Mouse (Mus musculus) heart, adult 11 months (tissue): ENCODE data around the gene Cyp2u1.
A peak's percentile ranks its signal among the peaks of the same experiment; 100 is the strongest.
"Not testable (repeated sequence)": the region's sequence is repeated elsewhere in the genome, so short reads cannot be mapped to it uniquely, and the experiment has no call there.

ENCODE experiments used
- DNase-seq: peaks from one replicate; pipeline ENCODE4 v3.0.0; 2022

The Cyp2u1 gene

DNA sequence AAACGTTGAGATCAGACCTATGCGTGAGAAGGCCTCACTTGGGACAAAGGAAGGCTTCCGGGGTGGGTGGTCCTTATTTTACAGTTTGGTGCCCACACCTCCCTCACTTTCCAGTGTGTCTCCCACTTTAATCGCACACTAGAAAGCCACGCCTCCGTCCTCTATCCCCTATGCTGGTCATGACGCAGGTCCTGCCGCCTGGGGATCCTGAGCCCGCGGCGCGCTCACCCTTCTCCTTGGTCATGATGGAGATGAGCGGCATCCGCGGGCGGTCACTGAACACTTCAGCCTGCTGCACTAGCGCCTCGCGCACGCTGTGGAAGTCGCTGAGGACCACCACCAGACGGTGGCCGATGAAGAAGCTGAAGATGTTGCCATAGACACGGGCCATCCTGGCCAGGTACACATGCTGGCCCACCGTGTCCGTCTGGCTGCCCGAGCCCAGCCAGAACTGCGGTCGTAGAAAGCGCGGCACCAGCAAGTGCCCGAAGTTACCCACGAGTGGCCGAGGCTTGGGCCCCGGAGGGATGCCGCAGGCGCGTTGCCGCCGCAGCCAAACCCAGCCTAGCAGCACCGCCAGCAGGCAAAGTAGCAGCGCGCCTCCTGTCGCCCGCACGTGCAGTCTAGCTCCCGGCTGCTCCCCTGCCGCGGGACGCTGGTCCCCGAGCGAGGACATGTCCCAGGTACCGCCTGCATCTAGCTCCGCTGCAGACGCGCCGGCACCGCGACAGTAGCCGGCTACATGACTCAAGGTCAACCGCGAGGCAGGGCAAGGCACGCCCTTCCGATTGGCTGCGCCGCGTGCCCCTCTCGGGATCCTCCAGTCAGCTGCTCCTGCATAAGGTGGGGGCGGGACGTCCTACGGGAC is at the start of gene Cyp2u1:
Gene Cyp2u1 (minus strand): TSS at position 776 of the 868 bp plus-strand sequence.
- DNase-seq: peak; percentile 100

DNA sequence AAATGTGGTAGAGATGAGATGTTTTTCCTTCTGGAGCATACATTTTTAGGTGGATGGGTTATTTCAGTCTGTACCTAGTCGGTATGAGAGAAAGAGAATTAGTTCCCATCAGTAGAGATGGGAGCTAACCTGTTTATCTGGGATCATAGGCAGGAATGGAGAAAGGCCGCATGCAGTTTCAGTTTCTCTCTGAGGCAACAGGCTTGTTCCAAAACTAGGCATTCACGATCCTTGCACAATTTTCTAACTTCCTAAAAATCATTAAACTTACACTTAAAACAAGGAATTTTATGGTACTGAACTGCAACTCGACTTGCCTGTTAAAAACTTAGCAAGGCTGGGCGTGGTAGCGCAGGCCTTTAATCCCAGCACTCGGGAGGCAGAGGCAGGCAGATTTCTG is 47.5 kb upstream of the Cyp2u1 start:
- DNase-seq: no peak

DNA sequence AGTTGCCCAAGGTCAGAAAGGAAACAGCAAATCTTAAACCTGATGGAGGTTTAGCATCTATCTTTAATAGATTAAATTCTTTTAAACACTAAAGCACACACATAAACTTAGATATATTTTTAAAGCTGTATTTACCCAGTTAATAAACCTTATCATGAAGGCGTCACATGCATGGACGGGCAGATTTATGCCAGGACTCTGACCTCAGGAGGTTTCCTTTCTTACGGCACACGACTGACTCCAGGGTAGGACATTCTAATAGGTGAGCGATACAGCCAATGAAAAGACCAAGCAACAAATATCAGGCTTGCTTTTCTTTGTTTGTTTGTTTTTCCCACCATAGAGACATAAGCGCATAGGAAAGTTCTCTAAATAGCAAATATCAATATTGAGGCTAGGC is 46.0 kb upstream of the Cyp2u1 start:
- no peak for DNase-seq

DNA sequence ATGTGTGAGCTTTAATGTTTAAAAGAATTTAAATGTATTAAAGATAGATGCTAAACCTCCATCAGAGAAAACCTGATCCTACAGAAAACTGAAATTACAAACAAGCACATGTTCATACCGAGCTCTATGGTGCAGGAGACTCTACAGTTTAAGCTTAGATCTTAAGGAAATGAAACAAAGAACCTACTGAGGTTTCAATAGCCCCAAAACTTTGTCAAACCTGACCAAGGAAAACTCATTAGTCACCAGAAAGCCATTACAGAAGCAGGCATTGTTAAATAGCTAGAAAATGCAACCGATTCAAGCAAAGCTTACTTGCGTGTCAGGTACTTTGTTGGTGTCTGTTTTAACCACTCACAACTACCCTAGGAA is 45.5 kb upstream of the Cyp2u1 start:
- no peak for DNase-seq

DNA sequence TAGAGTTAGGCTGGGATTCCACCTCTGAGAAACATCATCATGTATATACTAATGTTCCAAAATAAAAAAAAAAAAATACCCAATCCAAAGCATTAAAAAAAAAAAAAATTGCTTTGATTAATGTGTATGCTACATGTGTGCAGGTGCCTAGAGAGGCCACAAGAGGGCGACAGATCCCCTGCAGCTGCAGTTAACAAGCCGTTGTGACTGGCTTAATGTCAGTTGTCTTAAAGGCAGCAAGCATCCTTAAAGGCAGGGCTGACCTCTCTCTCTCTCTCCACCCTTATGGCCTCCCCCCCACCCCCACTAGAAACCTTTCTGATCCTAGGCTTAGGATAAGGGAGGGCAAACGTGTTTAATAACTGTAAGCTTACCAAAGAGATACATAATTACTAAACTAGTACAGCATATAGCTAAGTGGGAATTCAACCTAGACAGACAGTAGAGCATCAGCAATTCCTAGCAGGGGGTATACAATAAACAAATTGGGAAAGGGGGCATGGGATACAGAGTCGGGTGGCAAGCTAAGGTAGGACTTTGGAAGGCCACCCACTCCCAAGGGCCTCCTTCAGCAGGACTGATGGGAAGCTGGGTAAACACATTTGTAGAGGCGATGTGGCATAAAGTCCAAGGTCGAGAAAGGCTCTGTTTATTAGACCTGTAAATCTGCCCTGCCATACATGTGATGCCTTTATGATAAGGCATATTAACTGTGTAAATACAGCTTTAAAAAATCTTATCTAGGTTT is 45.0 kb upstream of the Cyp2u1 start:
- DNase-seq: no peak

GRCm38 (mm10) chr3:131345903-131346302 is 42.9 kb upstream of the Cyp2u1 start:
- no peak for DNase-seq

DNA sequence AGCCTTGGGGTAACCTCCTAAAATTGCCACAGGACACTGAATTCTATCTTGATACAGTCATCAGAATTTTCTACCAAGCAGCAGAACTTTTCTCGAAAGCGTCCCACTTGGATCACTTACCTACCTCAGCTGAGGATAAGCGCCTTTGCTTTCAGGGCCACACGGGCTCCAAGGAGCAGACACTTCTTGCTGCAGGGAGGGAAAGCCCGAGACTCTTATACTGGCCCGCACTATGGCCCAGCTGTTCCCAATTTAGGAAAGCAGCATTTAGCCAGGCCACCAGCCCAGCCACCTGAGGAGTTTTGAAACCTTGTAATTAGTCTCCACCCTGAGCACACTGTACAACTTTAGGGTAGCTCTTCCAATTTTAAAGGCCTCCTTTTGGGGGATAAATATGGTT is 40.3 kb upstream of the Cyp2u1 start:
- DNase-seq: no peak

DNA sequence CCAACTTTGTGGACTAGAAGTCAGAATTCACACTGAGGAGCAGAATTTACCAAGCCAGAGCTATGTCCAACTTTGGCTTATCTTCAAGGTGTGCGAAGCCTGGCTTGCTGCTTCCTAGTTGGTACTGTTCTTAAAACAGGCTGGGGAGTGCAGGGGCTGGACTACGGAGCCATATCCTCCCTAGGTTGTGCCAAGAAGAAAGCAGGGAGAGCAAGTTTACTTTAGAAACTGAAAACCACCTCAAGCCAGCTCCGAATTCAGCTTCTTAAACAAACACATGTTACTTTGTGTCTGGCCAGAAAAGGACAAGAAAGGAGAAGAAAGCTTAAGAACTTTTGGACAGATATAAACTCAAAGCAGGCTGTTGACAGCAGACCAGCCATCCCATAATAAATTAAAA is 37.9 kb upstream of the Cyp2u1 start:
- no peak for DNase-seq

DNA sequence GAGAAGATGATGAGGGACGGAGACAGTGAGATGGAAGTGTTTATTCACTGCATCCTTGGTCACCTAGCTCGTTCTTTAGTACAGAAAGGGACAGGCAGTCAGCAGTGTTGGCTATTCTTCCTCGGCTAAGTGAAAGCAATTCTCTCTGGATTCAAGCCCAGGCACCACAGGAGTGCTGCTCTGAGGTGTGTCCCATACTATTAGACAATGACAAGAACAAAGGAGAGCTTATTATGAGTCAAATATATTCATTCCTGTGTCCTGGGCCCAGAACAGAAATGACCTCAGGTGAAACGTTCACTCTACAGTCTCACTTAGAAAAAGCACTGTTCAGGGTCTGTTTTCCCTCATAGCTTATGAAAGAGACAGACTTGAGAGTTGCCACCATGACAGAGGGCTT is 36.3 kb upstream of the Cyp2u1 start:
- no peak for DNase-seq

GRCm38 (mm10) chr3:131337749-131338148 is 34.7 kb upstream of the Cyp2u1 start:
- DNase-seq: not testable (repeated sequence)

GRCm38 (mm10) chr3:131336629-131337028 is 33.6 kb upstream of the Cyp2u1 start:
- no peak for DNase-seq

GRCm38 (mm10) chr3:131335117-131335547 is 32.1 kb upstream of the Cyp2u1 start:
- DNase-seq: no peak

DNA sequence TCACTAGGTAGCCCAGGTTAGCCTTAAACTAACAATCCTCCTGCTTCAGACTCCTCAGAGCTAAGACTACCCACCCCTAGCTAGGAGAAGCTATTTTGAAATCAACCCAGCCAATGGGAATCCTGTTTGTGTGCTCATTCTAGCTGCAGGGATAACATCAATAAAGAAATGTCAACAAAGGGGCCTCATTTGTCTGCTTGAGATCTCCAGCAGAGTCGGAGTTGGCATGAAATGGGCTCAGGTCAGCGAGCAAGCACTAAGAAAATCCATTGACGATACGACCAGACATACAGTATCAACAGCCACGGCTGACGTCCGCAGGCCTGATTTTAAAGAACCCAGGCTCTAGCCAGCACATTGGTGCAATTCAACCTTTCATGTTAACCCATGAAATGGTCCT is 24.2 kb upstream of the Cyp2u1 start:
- no peak for DNase-seq

DNA sequence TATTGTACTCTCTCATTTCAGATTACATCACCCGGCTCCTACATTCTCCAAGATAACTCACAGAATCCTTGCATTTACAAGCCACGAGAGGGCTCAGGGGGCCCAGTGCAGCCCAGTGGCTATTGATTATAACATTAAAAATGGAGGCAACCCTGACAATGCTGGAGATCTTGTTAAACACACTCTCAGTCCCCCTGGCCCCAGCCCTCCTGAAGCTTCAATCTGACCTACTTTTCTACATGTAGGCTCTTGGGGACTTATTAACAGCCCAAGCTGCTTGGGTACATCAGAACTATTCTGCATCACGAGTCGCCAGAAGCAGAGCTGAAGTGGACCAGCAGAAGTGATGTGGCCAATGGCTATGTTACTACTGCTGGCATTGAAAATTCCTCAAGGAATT is 23.6 kb upstream of the Cyp2u1 start:
- no peak for DNase-seq

DNA sequence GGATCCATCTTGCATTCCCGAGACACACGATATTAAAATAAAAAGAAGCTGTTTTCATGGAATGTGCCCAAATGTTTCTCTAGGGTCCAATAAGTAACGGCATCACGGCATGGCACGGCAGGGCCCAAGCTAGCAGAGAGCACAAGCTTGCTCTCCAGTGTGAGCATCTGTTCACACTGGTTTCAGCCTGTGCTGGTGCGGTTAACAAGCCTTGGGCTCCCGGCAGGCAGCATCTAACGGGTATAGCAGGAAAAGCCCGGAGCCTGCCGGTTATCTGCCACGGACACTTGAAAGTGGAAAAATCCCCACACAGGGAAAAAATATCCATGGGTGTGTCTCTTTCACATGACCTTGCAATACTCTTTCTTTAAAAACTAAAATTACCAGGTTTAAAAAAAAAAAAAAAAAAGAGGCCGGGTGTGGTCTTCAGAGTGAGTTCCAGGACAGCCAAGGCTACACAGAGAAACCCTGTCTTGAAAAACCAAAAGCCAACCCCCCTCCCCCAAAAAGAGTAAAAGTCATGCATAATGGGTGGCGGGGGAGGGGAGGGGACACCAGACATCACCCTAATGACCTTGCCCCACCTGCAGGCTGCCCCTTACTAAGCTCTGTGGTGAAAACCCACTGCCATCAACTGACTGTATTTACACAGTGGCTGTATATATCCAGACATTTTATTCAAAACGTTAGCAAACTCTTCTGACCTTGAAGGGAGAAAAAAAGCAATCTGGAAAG is 19.2 kb upstream of the Cyp2u1 start:
- no peak for DNase-seq

- DNase-seq: peak; percentile 96
Observed at GRCm38 (mm10) chr3:131320184-131320583, 17.2 kb upstream of the Cyp2u1 start.

GRCm38 (mm10) chr3:131318211-131318610 is 15.2 kb upstream of the Cyp2u1 start:
- DNase-seq: no peak

DNA sequence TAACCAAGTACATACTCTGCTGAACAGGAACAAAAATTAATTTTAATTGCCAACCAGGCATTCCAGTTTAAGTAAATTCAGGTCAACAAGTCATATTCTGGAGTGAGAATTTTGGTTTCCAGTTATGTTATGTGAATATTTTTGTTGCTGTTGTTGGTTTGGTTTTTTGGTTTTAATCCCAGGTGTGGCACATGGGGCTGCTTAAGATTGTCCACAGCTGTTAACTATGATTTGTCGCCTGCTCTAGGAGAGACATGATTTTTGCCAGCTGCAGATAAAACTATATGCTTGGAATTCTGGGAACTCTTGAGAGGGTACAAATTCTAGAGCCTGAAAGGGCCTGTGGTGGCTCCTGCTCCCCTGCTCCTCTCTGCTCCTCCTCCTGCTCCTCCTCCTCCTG is 14.1 kb upstream of the Cyp2u1 start:
- DNase-seq: no peak

- no peak for DNase-seq
Observed at GRCm38 (mm10) chr3:131315957-131316510, 13.0 kb upstream of the Cyp2u1 start.

GRCm38 (mm10) chr3:131312340-131312739 is 9.3 kb upstream of the Cyp2u1 start:
- no peak for DNase-seq

- no peak for DNase-seq
Observed at GRCm38 (mm10) chr3:131310572-131310971, 7.5 kb upstream of the Cyp2u1 start.

- DNase-seq: no peak
Observed at GRCm38 (mm10) chr3:131307811-131308210, 4.8 kb upstream of the Cyp2u1 start.

GRCm38 (mm10) chr3:131306255-131306654 is 3.2 kb upstream of the Cyp2u1 start:
- no peak for DNase-seq
